Mouse (Mus musculus) neural tube, embryonic 15.5 days (tissue): ENCODE measurements around the gene Bnc2. TPM values are rescaled to one million over a fixed set of nuclear protein-coding genes. Genes with fewer than 3 reads are reported as not detected.

Experiments used
- ATAC-seq: fragments of 200-750 bp; cut with Nextera tagmentation; 2 replicates; pipeline ENCODE4 v1.8.0; 2017; ENCODE audit warnings: mild to moderate bottlenecking, moderate TSS enrichment, moderate library complexity; ENCODE audit not compliant: low FRiP score
- H3K27ac ChIP-seq: fragments of 300-500 bp; sonication (generic); replicated peaks from 2 replicates; pipeline ENCODE4 v1.5.1; 2015; ENCODE audit warnings: mild to moderate bottlenecking, inconsistent platforms
- H3K27me3 ChIP-seq: fragments of 300-500 bp; sonication (generic); replicated peaks from 2 replicates; pipeline ENCODE4 v1.6.1; 2015; ENCODE audit warnings: inconsistent platforms
- H3K36me3 ChIP-seq: fragments of 300-500 bp; sonication (generic); 2 replicates; pipeline ENCODE4 v1.6.1; 2015; ENCODE audit warnings: inconsistent platforms
- H3K4me1 ChIP-seq: fragments of 300-500 bp; sonication (generic); 2 replicates; pipeline ENCODE4 v1.6.1; 2015; ENCODE audit warnings: inconsistent platforms
- H3K4me2 ChIP-seq: fragments of 300-500 bp; sonication (generic); 2 replicates; pipeline ENCODE4 v1.6.1; 2015; ENCODE audit warnings: inconsistent platforms, mild to moderate bottlenecking, moderate library complexity
- H3K4me3 ChIP-seq: fragments of 300-500 bp; sonication (generic); replicated peaks from 2 replicates; pipeline ENCODE4 v1.5.1; 2015; ENCODE audit warnings: mild to moderate bottlenecking, inconsistent platforms
- H3K9ac ChIP-seq: fragments of 300-500 bp; sonication (generic); replicated peaks from 2 replicates; pipeline ENCODE4 v1.6.1; 2015; ENCODE audit warnings: mild to moderate bottlenecking, inconsistent platforms
- H3K9me3 ChIP-seq: fragments of 300-500 bp; sonication (generic); replicated peaks from 2 replicates; pipeline ENCODE4 v1.6.1; 2016; ENCODE audit warnings: inconsistent platforms
- WGBS: fragments of 180-500 bp; shearing (Covaris S2); methylation state at CpG from one replicate; pipeline ENCODE4 v1.1.7; 2015; ENCODE audit warnings: mixed read lengths; 5-methylcytosine and 5-hydroxymethylcytosine counted together
- polyA plus RNA-seq: library from polyadenylated mRNA; unstranded; fragments of >200 nt; fragmentation: Nextera tagmentation; extraction: Ambion mirVana; gene quantifications from 2 replicates; pipeline ENCODE4 v1.2.1, GENCODE M21; 2015

Gene Bnc2
- polyA plus RNA-seq, 1 experiment from 2014 or later: 16.2 TPM

GRCm38 (mm10) chr4:84454493-84454892, 220.6 kb downstream of the Bnc2 start:
- H3K4me1 ChIP-seq: peaks cover 15% of the 10 kb centered on the region; the same call in 1 of the 2 replicates
- no peak overlapping the region for H3K4me2 ChIP-seq
- H3K9ac ChIP-seq: no peak overlapping the region
- H3K9me3 ChIP-seq: no peaks in the 10 kb centered on the region
- ATAC-seq: no peak
- no peaks in the 10 kb centered on the region for H3K27me3 ChIP-seq
- 57% methylated on average over 3 of the region's 3 CpGs for WGBS
- no peaks in the 10 kb centered on the region for H3K36me3 ChIP-seq
- H3K27ac ChIP-seq: no peak overlapping the region
- H3K4me3 ChIP-seq: no peak overlapping the region

GRCm38 (mm10) chr4:84453586-84453985, 221.5 kb downstream of the Bnc2 start:
- 71% methylated on average over 4 of the region's 4 CpGs for WGBS
- no peak overlapping the region for H3K4me2 ChIP-seq
- H3K27me3 ChIP-seq: no peaks in the 10 kb centered on the region
- H3K4me3 ChIP-seq: no peak overlapping the region
- peaks cover 15% of the 10 kb centered on the region; the same call in 1 of the 2 replicates for H3K4me1 ChIP-seq
- no peak overlapping the region for H3K27ac ChIP-seq
- no peak overlapping the region for H3K9ac ChIP-seq
- no peaks in the 10 kb centered on the region for H3K36me3 ChIP-seq
- no peaks in the 10 kb centered on the region for H3K9me3 ChIP-seq
- ATAC-seq: no peak

GRCm38 (mm10) chr4:84452642-84453041, 222.4 kb downstream of the Bnc2 start:
- Histone ChIP-seq H3K4me2 (no peak overlapping the region), H3K36me3 (no peaks in the 10 kb centered on the region), H3K27me3 (no peaks in the 10 kb centered on the region), H3K9me3 (no peaks in the 10 kb centered on the region), H3K4me3 (no peak overlapping the region), H3K9ac (no peak overlapping the region), H3K27ac (no peak overlapping the region), H3K4me1 (peaks cover 15% of the 10 kb centered on the region; the same call in 1 of the 2 replicates)
- 89% methylated on average over 3 of the region's 3 CpGs for WGBS
- no peak for ATAC-seq

GRCm38 (mm10) chr4:84449246-84450005, 225.6 kb downstream of the Bnc2 start:
- H3K4me3 ChIP-seq: no peak overlapping the region
- 62% methylated on average over 7 of the region's 7 CpGs for WGBS
- 0 out of 2 replicates have a peak, but pooled peaks cover under 1% of the 10 kb centered on the region for H3K4me1 ChIP-seq
- no peak overlapping the region for H3K4me2 ChIP-seq
- no peak overlapping the region for H3K9ac ChIP-seq
- no peaks in the 10 kb centered on the region for H3K27me3 ChIP-seq
- no peak for ATAC-seq
- H3K9me3 ChIP-seq: no peaks in the 10 kb centered on the region
- no peak overlapping the region for H3K27ac ChIP-seq
- no peaks in the 10 kb centered on the region for H3K36me3 ChIP-seq

GRCm38 (mm10) chr4:84433324-84433723, 241.8 kb downstream of the Bnc2 start:
- Histone ChIP-seq H3K4me2 (no peak overlapping the region), H3K27ac (no peak overlapping the region), H3K9me3 (no peaks in the 10 kb centered on the region), H3K36me3 (no peaks in the 10 kb centered on the region), H3K9ac (no peak overlapping the region), H3K4me3 (no peak overlapping the region), H3K4me1 (no peaks in the 10 kb centered on the region), H3K27me3 (no peaks in the 10 kb centered on the region)
- WGBS: 94% methylated on average over 9 of the region's 9 CpGs
- ATAC-seq: no peak

- WGBS: 42% methylated on average over 6 of the region's 6 CpGs
- no peak overlapping the region for H3K9ac ChIP-seq
- H3K9me3 ChIP-seq: no peaks in the 10 kb centered on the region
- no peak overlapping the region for H3K4me2 ChIP-seq
- no peak for ATAC-seq
- no peak overlapping the region for H3K27ac ChIP-seq
- no peak overlapping the region for H3K4me3 ChIP-seq
- no peaks in the 10 kb centered on the region for H3K27me3 ChIP-seq
- H3K4me1 ChIP-seq: no peaks in the 10 kb centered on the region
- H3K36me3 ChIP-seq: no peaks in the 10 kb centered on the region
These were observed 243.2 kb downstream of the Bnc2 start for GRCm38 (mm10) chr4:84431677-84432515.

- H3K4me3 ChIP-seq: no peak overlapping the region
- H3K9ac ChIP-seq: no peak overlapping the region
- 87% methylated on average over 3 of the region's 3 CpGs for WGBS
- H3K36me3 ChIP-seq: no peaks in the 10 kb centered on the region
- H3K27ac ChIP-seq: no peak overlapping the region
- H3K4me2 ChIP-seq: no peak overlapping the region
- no peaks in the 10 kb centered on the region for H3K4me1 ChIP-seq
- H3K27me3 ChIP-seq: no peaks in the 10 kb centered on the region
- ATAC-seq: no peak
- H3K9me3 ChIP-seq: no peaks in the 10 kb centered on the region
These were observed 247.1 kb downstream of the Bnc2 start for GRCm38 (mm10) chr4:84427955-84428354.

- Histone ChIP-seq H3K27me3 (no peaks in the 10 kb centered on the region), H3K4me3 (no peak overlapping the region), H3K4me2 (no peak overlapping the region), H3K36me3 (no peaks in the 10 kb centered on the region), H3K9ac (no peak overlapping the region), H3K27ac (no peak overlapping the region), H3K9me3 (no peaks in the 10 kb centered on the region), H3K4me1 (peaks cover 9% of the 10 kb centered on the region; the same call in 1 of the 2 replicates)
- WGBS: 90% methylated on average over 2 of the region's 2 CpGs
- no peak for ATAC-seq
These were observed 263.6 kb downstream of the Bnc2 start for GRCm38 (mm10) chr4:84411431-84411830.

GRCm38 (mm10) chr4:84407328-84408028, 267.6 kb downstream of the Bnc2 start:
- no peaks in the 10 kb centered on the region for H3K9me3 ChIP-seq
- no peak for ATAC-seq
- H3K27ac ChIP-seq: no peak overlapping the region
- H3K4me1 ChIP-seq: peaks cover 17% of the 10 kb centered on the region; the same call in 1 of the 2 replicates
- 27% methylated on average over 6 of the region's 6 CpGs for WGBS
- no peaks in the 10 kb centered on the region for H3K36me3 ChIP-seq
- no peak overlapping the region for H3K4me2 ChIP-seq
- H3K27me3 ChIP-seq: no peaks in the 10 kb centered on the region
- H3K9ac ChIP-seq: no peak overlapping the region
- H3K4me3 ChIP-seq: no peak overlapping the region

- Histone ChIP-seq H3K4me1 (peaks cover 17% of the 10 kb centered on the region; the same call in 1 of the 2 replicates), H3K4me2 (no peak overlapping the region), H3K27ac (no peak overlapping the region), H3K4me3 (no peak overlapping the region), H3K27me3 (no peaks in the 10 kb centered on the region), H3K9ac (no peak overlapping the region), H3K9me3 (no peaks in the 10 kb centered on the region), H3K36me3 (no peaks in the 10 kb centered on the region)
- no peak for ATAC-seq
- 52% methylated on average over 9 of the region's 9 CpGs for WGBS
These were observed 271.5 kb downstream of the Bnc2 start for GRCm38 (mm10) chr4:84403356-84404145.

GRCm38 (mm10) chr4:84388991-84389390, 286.1 kb downstream of the Bnc2 start:
- Histone ChIP-seq H3K4me2 (no peak overlapping the region), H3K27me3 (no peaks in the 10 kb centered on the region), H3K27ac (no peak overlapping the region), H3K9me3 (no peaks in the 10 kb centered on the region), H3K9ac (no peak overlapping the region), H3K4me1 (no peaks in the 10 kb centered on the region), H3K36me3 (no peaks in the 10 kb centered on the region), H3K4me3 (no peak overlapping the region)
- WGBS: 92% methylated on average over 5 of the region's 5 CpGs
- no peak for ATAC-seq
